Comparison of ENCODE assay signal across 8 mouse cellular contexts in genomic region chr19:46254163-46254752, GRCm38 (mm10). TPM values are rescaled to one million over a fixed set of nuclear protein-coding genes. Genes with fewer than 3 reads are reported as not detected.
DNase-seq lines count a peak whose midpoint lies in the region; ATAC-seq lines count a peak whose summit lies in the region.

No protein-coding gene starts in this region.

- ATAC-seq in erythroid progenitor cell, adult 5-6 weeks (replicated peaks; ENCODE audit: low FRiP score, poor library complexity, severe bottlenecking), result no peak; the same call in 1 of the 2 replicates

- intact Hi-C loops in heart, postnatal 36 days (cut with DNase I), result loop anchor here (1.0 to 2.0 kb wide), 2 partner anchors 119 to 167 kb away; no protein-coding TSS in a partner anchor

- peak; percentile 40 for DNase-seq in gastrocnemius, adult 18-20 months (ENCODE audit: low spot score)
- no peak for DNase-seq in gastrocnemius, postnatal 10 days
- DNase-seq in ovary, postnatal 14 days (ENCODE audit: low spot score), result peak; percentile 25
- no peak for DNase-seq in ovary, postnatal 10 days (ENCODE audit: low spot score)
- peak; percentile 43 for DNase-seq in c-Kit-positive CD71-negative TER-119-negative erythroid progenitor cells, embryonic 14.5 days (ENCODE audit: low read depth)
- DNase-seq in heart, postnatal 36 days, result peak; percentile 16 to 34
- DNase-seq in lung, postnatal 25 days (ENCODE audit: low spot score), result peak; percentile 49

RNA-seq across cellular contexts. Expression of gene Nfkb2, which starts 49.9 kb away (rescaled TPM):
- 10 to 100 TPM in 1 of 2 experiments, 1 to 10 TPM in 1; 7.7 to 10.9 TPM for total RNA-seq in gastrocnemius, adult 18-20 months (2021)
- 10 to 100 TPM; 10.4 to 14.3 TPM for total RNA-seq in gastrocnemius, postnatal 10 days (2021)
- 10 to 100 TPM; 16.6 to 22.8 TPM for total RNA-seq in heart, postnatal 36 days (2021)
- total RNA-seq in erythroid progenitor cell, adult 5-6 weeks (2015; ENCODE audit: low replicate concordance), result 1.1 and 1.7 TPM in 2 replicates
- 1.2 and 1.9 TPM in 2 replicates for total RNA-seq in erythroid progenitor cell, adult 5-6 weeks (2017; ENCODE audit: low replicate concordance)

Comparison
In these comparisons a context has a peak if more than half of its experiments do, and no peak if none do; other contexts are left out.
1. DNase-seq: peak in gastrocnemius, adult 18-20 months (single experiment), ovary, postnatal 14 days (single experiment), c-Kit-positive CD71-negative TER-119-negative erythroid progenitor cells, embryonic 14.5 days (single experiment), heart, postnatal 36 days (2 of 2) and lung, postnatal 25 days (single experiment); none in gastrocnemius, postnatal 10 days (single experiment) and ovary, postnatal 10 days (single experiment).